Mouse (Mus musculus) MEL (cell line): ENCODE measurements around the gene Vdac1. TPM values are rescaled to one million over a fixed set of nuclear protein-coding genes. Genes with fewer than 3 reads are reported as not detected.

Experiments used
- DNase-seq: peaks from one replicate; pipeline ENCODE4 v3.0.0; 2011; ENCODE audit warnings: low read depth, low spot score
- H3K27ac ChIP-seq: 2 replicates; pipeline ENCODE4 v1.5.1; 2012; ENCODE audit warnings: low read depth, mild to moderate bottlenecking, control low read depth, low read length, moderate library complexity; ENCODE audit not compliant: control insufficient read depth
- H3K27me3 ChIP-seq, 2 experiments: fragments of 150-350 bp in 1 of 2; sonication (generic) in 1 of 2; 2 replicates each; pipeline ENCODE4 v1.6.1; 2012; ENCODE audit warnings: low read length in 2 of 2, mild to moderate bottlenecking in 2 of 2, improper control_type of control experiment in 1 of 2, moderate library complexity in 1 of 2; ENCODE audit not compliant: insufficient read depth in 2 of 2, control insufficient read depth in 1 of 2
- H3K36me3 ChIP-seq, 2 experiments: 2 replicates each; pipeline ENCODE4 v1.6.1; 2012 to 2014; ENCODE audit warnings: low read length in 2 of 2, improper control_type of control experiment in 1 of 2, inconsistent platforms in 1 of 2, mild to moderate bottlenecking in 1 of 2; ENCODE audit not compliant: insufficient read depth in 2 of 2, control insufficient read depth in 1 of 2
- H3K4me1 ChIP-seq, 2 experiments: fragments of 150-350 bp in 1 of 2; sonication (generic) in 1 of 2; 2 replicates each; pipeline ENCODE4 v1.6.1; 2012; ENCODE audit warnings: low read length in 2 of 2, improper control_type of control experiment in 1 of 2, mild to moderate bottlenecking in 1 of 2; ENCODE audit not compliant: insufficient read depth in 2 of 2, control insufficient read depth in 1 of 2
- H3K4me3 ChIP-seq, 2 experiments: fragments of 150-350 bp in 1 of 2; sonication (generic) in 1 of 2; 2 replicates each; pipeline ENCODE4 v1.5.1; 2012; ENCODE audit warnings: low read depth in 2 of 2, low read length in 2 of 2, mild to moderate bottlenecking in 2 of 2, moderate library complexity in 2 of 2, control low read depth in 1 of 2, improper control_type of control experiment in 1 of 2; ENCODE audit not compliant: control insufficient read depth in 1 of 2, insufficient read depth in 1 of 2
- H3K79me2 ChIP-seq: 2 replicates; pipeline ENCODE4 v1.6.1; 2012; ENCODE audit warnings: mild to moderate bottlenecking, low read length, moderate library complexity; ENCODE audit not compliant: control insufficient read depth, poor library complexity, insufficient read depth
- H3K9ac ChIP-seq: 2 replicates; pipeline ENCODE4 v1.6.1; 2012; ENCODE audit warnings: low read depth, mild to moderate bottlenecking, control low read depth, low read length, moderate library complexity; ENCODE audit not compliant: control insufficient read depth, poor library complexity, severe bottlenecking
- H3K9me3 ChIP-seq: fragments of 150-350 bp; sonication (generic); replicated peaks from 2 replicates; pipeline ENCODE4 v1.6.1; 2012; ENCODE audit warnings: mild to moderate bottlenecking, low read length, improper control_type of control experiment, moderate library complexity; ENCODE audit not compliant: insufficient read depth
- BHLHE40 ChIP-seq: IDR thresholded peaks from 2 replicates; pipeline ENCODE4 v1.6.1; 2012; ENCODE audit warnings: low read depth, mild to moderate bottlenecking, inconsistent platforms, low read length, improper control_type of control experiment, borderline replicate concordance
- CHD1 ChIP-seq: IDR thresholded peaks from 2 replicates; pipeline ENCODE4 v1.6.1; 2012; ENCODE audit warnings: low read depth, mild to moderate bottlenecking, inconsistent platforms, low read length, improper control_type of control experiment
- CHD2 ChIP-seq: IDR thresholded peaks from 2 replicates; pipeline ENCODE4 v1.6.1; 2011; ENCODE audit warnings: low read length, improper control_type of control experiment
- CTCF ChIP-seq, 3 experiments: IDR thresholded peaks in 2 of 3; conservative IDR thresholded peaks in 1 of 3; 2 replicates each; pipeline ENCODE4 v1.5.1; 2011 to 2012; ENCODE audit warnings: low read length in 3 of 3, low read depth in 2 of 3, mild to moderate bottlenecking in 2 of 3, improper control_type of control experiment in 1 of 3, inconsistent platforms in 1 of 3, mixed read lengths in 1 of 3, moderate library complexity in 1 of 3; ENCODE audit not compliant: control insufficient read depth in 1 of 3, insufficient read depth in 1 of 3, poor library complexity in 1 of 3, severe bottlenecking in 1 of 3
- E2F4 ChIP-seq: IDR thresholded peaks from 2 replicates; pipeline ENCODE4 v1.6.1; 2011; ENCODE audit warnings: low read depth, low read length, improper control_type of control experiment, borderline replicate concordance
- ELF1 ChIP-seq: IDR thresholded peaks from 2 replicates; pipeline ENCODE4 v1.6.1; 2014; ENCODE audit warnings: low read depth, mild to moderate bottlenecking, inconsistent platforms, low read length, improper control_type of control experiment, moderate library complexity
- EP300 ChIP-seq, 2 experiments: IDR thresholded peaks; 2 replicates each; pipeline ENCODE4 v1.6.1; 2011; ENCODE audit warnings: improper control_type of control experiment in 2 of 2, low read length in 2 of 2, low read depth in 1 of 2, mild to moderate bottlenecking in 1 of 2
- ETS1 ChIP-seq: IDR thresholded peaks from 2 replicates; pipeline ENCODE4 v1.6.1; 2012; ENCODE audit warnings: low read depth, mild to moderate bottlenecking, inconsistent platforms, low read length, improper control_type of control experiment, moderate library complexity
- GABPA ChIP-seq: IDR thresholded peaks from 2 replicates; pipeline ENCODE4 v1.6.1; 2012; ENCODE audit warnings: low read depth, mild to moderate bottlenecking, inconsistent platforms, low read length, improper control_type of control experiment, moderate library complexity
- GATA1 ChIP-seq: IDR thresholded peaks from 2 replicates; pipeline ENCODE4 v1.6.1; 2011; ENCODE audit warnings: low read depth, low read length, improper control_type of control experiment
- HCFC1 ChIP-seq: IDR thresholded peaks from 2 replicates; pipeline ENCODE4 v1.6.1; 2012; ENCODE audit warnings: low read depth, mild to moderate bottlenecking, inconsistent platforms, low read length, improper control_type of control experiment, moderate library complexity
- KAT2A ChIP-seq: conservative IDR thresholded peaks from 2 replicates; pipeline ENCODE4 v1.6.1; 2012; ENCODE audit warnings: low read depth, low read length, improper control_type of control experiment, inconsistent platforms
- MAFK ChIP-seq: IDR thresholded peaks from 2 replicates; pipeline ENCODE4 v1.6.1; 2011; ENCODE audit warnings: low read depth, mild to moderate bottlenecking, low read length, improper control_type of control experiment, borderline replicate concordance
- MAX ChIP-seq: IDR thresholded peaks from 2 replicates; pipeline ENCODE4 v1.6.1; 2011; ENCODE audit warnings: low read length, improper control_type of control experiment
- MAZ ChIP-seq: IDR thresholded peaks from 2 replicates; pipeline ENCODE4 v1.6.1; 2012; ENCODE audit warnings: low read depth, mild to moderate bottlenecking, inconsistent platforms, low read length, improper control_type of control experiment
- MEF2A ChIP-seq: IDR thresholded peaks from 2 replicates; pipeline ENCODE4 v1.6.1; 2014; ENCODE audit warnings: low read depth, mild to moderate bottlenecking, inconsistent platforms, low read length, improper control_type of control experiment; ENCODE audit not compliant: poor library complexity, insufficient replicate concordance, severe bottlenecking; ENCODE audit errors: extremely low read depth
- MXI1 ChIP-seq: IDR thresholded peaks from 2 replicates; pipeline ENCODE4 v1.6.1; 2011; ENCODE audit warnings: mild to moderate bottlenecking, low read depth, low read length, improper control_type of control experiment
- MYB ChIP-seq: IDR thresholded peaks from 2 replicates; pipeline ENCODE4 v1.6.1; 2011; ENCODE audit warnings: mild to moderate bottlenecking, low read depth, low read length, improper control_type of control experiment
- MYC ChIP-seq: IDR thresholded peaks from 2 replicates; pipeline ENCODE4 v1.6.1; 2011; ENCODE audit warnings: low read depth, mild to moderate bottlenecking, low read length, improper control_type of control experiment, moderate library complexity
- NELFE ChIP-seq: IDR thresholded peaks from 2 replicates; pipeline ENCODE4 v1.6.1; 2011; ENCODE audit warnings: low read depth, low read length, improper control_type of control experiment
- NRF1 ChIP-seq: IDR thresholded peaks from 2 replicates; pipeline ENCODE4 v1.6.1; 2014; ENCODE audit warnings: low read depth, mild to moderate bottlenecking, inconsistent platforms, low read length, improper control_type of control experiment, moderate library complexity; ENCODE audit not compliant: poor library complexity, insufficient read depth, severe bottlenecking
- POLR2A ChIP-seq, 2 experiments: IDR thresholded peaks; 2 replicates each; pipeline ENCODE4 v1.6.1; 2011 to 2012; ENCODE audit warnings: low read length in 2 of 2, mild to moderate bottlenecking in 2 of 2, control low read depth in 1 of 2, improper control_type of control experiment in 1 of 2, low read depth in 1 of 2, moderate library complexity in 1 of 2; ENCODE audit not compliant: control insufficient read depth in 1 of 2, insufficient read depth in 1 of 2, poor library complexity in 1 of 2
- POLR2AphosphoS2 ChIP-seq: IDR thresholded peaks from 2 replicates; pipeline ENCODE4 v1.6.1; 2011; ENCODE audit warnings: low read length, improper control_type of control experiment
- POLR2AphosphoS5 ChIP-seq: IDR thresholded peaks from 2 replicates; pipeline ENCODE4 v1.6.1; 2012; ENCODE audit warnings: low read depth, borderline replicate concordance, mild to moderate bottlenecking, inconsistent platforms, low read length, moderate library complexity, mixed read lengths
- RAD21 ChIP-seq: IDR thresholded peaks from 2 replicates; pipeline ENCODE4 v1.6.1; 2011; ENCODE audit warnings: mild to moderate bottlenecking, low read depth, low read length, improper control_type of control experiment
- RCOR1 ChIP-seq: IDR thresholded peaks from 2 replicates; pipeline ENCODE4 v1.6.1; 2012; ENCODE audit warnings: low read depth, mild to moderate bottlenecking, inconsistent platforms, low read length, improper control_type of control experiment
- SIN3A ChIP-seq: IDR thresholded peaks from 2 replicates; pipeline ENCODE4 v1.6.1; 2012; ENCODE audit warnings: low read length, improper control_type of control experiment, inconsistent platforms
- SMC3 ChIP-seq: IDR thresholded peaks from 2 replicates; pipeline ENCODE4 v1.6.1; 2011; ENCODE audit warnings: low read depth, low read length, improper control_type of control experiment
- TAL1 ChIP-seq: IDR thresholded peaks from 2 replicates; pipeline ENCODE4 v1.6.1; 2012; ENCODE audit warnings: mild to moderate bottlenecking, inconsistent platforms, low read length, moderate library complexity, mixed read lengths
- TCF12 ChIP-seq: IDR thresholded peaks from 2 replicates; pipeline ENCODE4 v1.6.1; 2014; ENCODE audit warnings: low read depth, mild to moderate bottlenecking, inconsistent platforms, low read length, improper control_type of control experiment, moderate library complexity
- UBTF ChIP-seq: IDR thresholded peaks from 2 replicates; pipeline ENCODE4 v1.6.1; 2012; ENCODE audit warnings: low read depth, mild to moderate bottlenecking, inconsistent platforms, low read length, improper control_type of control experiment, moderate library complexity, borderline replicate concordance; ENCODE audit not compliant: insufficient read depth
- USF2 ChIP-seq, 2 experiments: IDR thresholded peaks; 2 replicates each; pipeline ENCODE4 v1.6.1; 2011 to 2012; ENCODE audit warnings: improper control_type of control experiment in 2 of 2, low read length in 2 of 2, borderline replicate concordance in 1 of 2, inconsistent platforms in 1 of 2, low read depth in 1 of 2, mild to moderate bottlenecking in 1 of 2; ENCODE audit not compliant: insufficient read depth in 1 of 2
- ZC3H11A ChIP-seq: IDR thresholded peaks from 2 replicates; pipeline ENCODE4 v1.6.1; 2012; ENCODE audit warnings: low read depth, mild to moderate bottlenecking, inconsistent platforms, low read length, improper control_type of control experiment
- ZKSCAN1 ChIP-seq: IDR thresholded peaks from 2 replicates; pipeline ENCODE4 v1.6.1; 2012; ENCODE audit warnings: low read depth, mild to moderate bottlenecking, inconsistent platforms, low read length, improper control_type of control experiment, moderate library complexity
- ZMIZ1 ChIP-seq: IDR thresholded peaks from 2 replicates; pipeline ENCODE4 v1.6.1; 2012; ENCODE audit warnings: low read depth, mild to moderate bottlenecking, inconsistent platforms, low read length, improper control_type of control experiment, moderate library complexity
- ZNF384 ChIP-seq: IDR thresholded peaks from 2 replicates; pipeline ENCODE4 v1.6.1; 2012; ENCODE audit warnings: low read depth, mild to moderate bottlenecking, inconsistent platforms, low read length, improper control_type of control experiment
- polyA plus RNA-seq, 2 experiments: library from polyadenylated mRNA; stranded (reverse) in 1 of 2; unstranded in 1 of 2; fragments of >175 nt in 1 of 2; fragments of >200 nt in 1 of 2; gene quantifications; 2 replicates each; pipeline versions ENCODE4 v1.2.1 to v1.2.4; 2012; ENCODE audit warnings: low replicate concordance in 2 of 2, low read depth in 1 of 2; ENCODE audit not compliant: insufficient read length in 2 of 2, insufficient read depth in 1 of 2, missing spikeins in 1 of 2
- total RNA-seq: library from RNA; depleted of rRNA; stranded (reverse); fragments of 300-350 nt; gene quantifications from 2 replicates; pipeline ENCODE4 v1.2.3, GENCODE M21; 2012

Gene Vdac1
- total and polyA plus RNA-seq, 3 experiments, result 257 to 389 (median 381) TPM

- H3K4me3 ChIP-seq, result peak overlapping the region; percentile 57 to 69
- DNase-seq, result peak; percentile 96
- no peaks in the 10 kb centered on the region for H3K9me3 ChIP-seq
- H3K27me3 ChIP-seq, result no peaks in the 10 kb centered on the region
- H3K27ac ChIP-seq, result no peak overlapping the region; the same call in 1 of the 2 replicates
- no peaks in the 10 kb centered on the region for H3K79me2 ChIP-seq
- H3K4me1 ChIP-seq, result peaks cover 4 to 20% of the 10 kb centered on the region in 2 experiments
- H3K9ac ChIP-seq, result peak overlapping the region; percentile 37
- peaks cover 0 to 9% of the 10 kb centered on the region in 2 experiments; a peak in 2 of 4 replicates for H3K36me3 ChIP-seq
- TF ChIP-seq SMC3 (peak; percentile 60), MAX (no peak), POLR2AphosphoS5 (no peak), MAFK (no peak), SIN3A (peak; percentile 78), GABPA (no peak), CHD1 (no peak), MYC (0 out of 2 replicates have a peak, but pooled peaks have one; percentile 53), ZKSCAN1 (peak; percentile 46; the same call in 1 of the 2 replicates), MXI1 (peak; percentile 58), RAD21 (peak; percentile 89), POLR2AphosphoS2 (no peak), MAZ (peak; percentile 39; the same call in 1 of the 2 replicates), BHLHE40 (peak; percentile 40; the same call in 1 of the 2 replicates), GATA1 (no peak), UBTF (no peak), ZC3H11A (peak; percentile 65), TCF12 (no peak), RCOR1 (peak; percentile 43; the same call in 1 of the 2 replicates), ZNF384 (peak; percentile 26; the same call in 1 of the 2 replicates), ELF1 (0 out of 2 replicates have a peak, but pooled peaks have one; percentile 30), NRF1 (no peak), ZMIZ1 (no peak), USF2 (IDR thresholded peaks at IDR 0.05; ENCODE audit: borderline replicate concordance in 1 of 2, insufficient read depth in 1 of 2, low read depth in 1 of 2, low read length in 2 of 2) (no peak), EP300 (IDR thresholded peaks at IDR 0.05; ENCODE audit: low read depth in 1 of 2, low read length in 2 of 2) (no peak), HCFC1 (peak; percentile 43; the same call in 1 of the 2 replicates), E2F4 (no peak), POLR2A (IDR thresholded peaks at IDR 0.05; ENCODE audit: control insufficient read depth in 1 of 2, insufficient read depth in 1 of 2, low read depth in 1 of 2, low read length in 2 of 2, poor library complexity in 1 of 2) (no peak), MEF2A (no peak), KAT2A (no peak), CHD2 (no peak), TAL1 (no peak), NELFE (no peak), ETS1 (no peak), CTCF (IDR thresholded peaks at IDR 0.05 in 2 of 3, conservative IDR thresholded peaks at IDR 0.05 in 1 of 3; ENCODE audit: control insufficient read depth in 1 of 3, insufficient read depth in 1 of 3, low read depth in 2 of 3, low read length in 3 of 3, poor library complexity in 1 of 3, severe bottlenecking in 1 of 3) (peak; percentile 92 to 99 (median 98)), MYB (no peak)
Measured at GRCm38 (mm10) chr11:52345939-52346634, 14.6 kb upstream of the Vdac1 start.
